Mouse (Mus musculus) liver, embryonic 16.5 days (tissue): ENCODE measurements around the gene Spryd3. TPM values are rescaled to one million over a fixed set of nuclear protein-coding genes. Genes with fewer than 3 reads are reported as not detected.
A peak's percentile ranks its signal among the peaks of the same experiment; 100 is the strongest.

Experiments
- ATAC-seq: fragments of 200-750 bp; cut with Nextera tagmentation; 2 replicates; pipeline ENCODE4 v1.8.0; 2017; ENCODE audit warnings: low read depth, mild to moderate bottlenecking, moderate number of reproducible peaks, moderate library complexity
- H3K27ac ChIP-seq: fragments of 300-500 bp; sonication (generic); 2 replicates; pipeline ENCODE4 v1.5.1; 2014; ENCODE audit warnings: mild to moderate bottlenecking, low read length
- H3K27me3 ChIP-seq: fragments of 300-500 bp; sonication (generic); 2 replicates; pipeline ENCODE4 v1.6.1; 2014; ENCODE audit warnings: low read depth, low read length, mixed read lengths; ENCODE audit not compliant: control insufficient read depth, insufficient read depth
- H3K36me3 ChIP-seq: fragments of 300-500 bp; sonication (generic); 2 replicates; pipeline ENCODE4 v1.6.1; 2014; ENCODE audit warnings: mild to moderate bottlenecking; ENCODE audit not compliant: control insufficient read depth, insufficient read depth
- H3K4me1 ChIP-seq: fragments of 300-500 bp; sonication (generic); 2 replicates; pipeline ENCODE4 v1.6.1; 2014; ENCODE audit warnings: low read depth, low read length, mixed read lengths; ENCODE audit not compliant: control insufficient read depth
- H3K4me2 ChIP-seq: fragments of 300-500 bp; sonication (generic); 2 replicates; pipeline ENCODE4 v1.6.1; 2014; ENCODE audit warnings: low read depth, low read length, mixed read lengths
- H3K4me3 ChIP-seq: fragments of 300-500 bp; sonication (generic); 2 replicates; pipeline ENCODE4 v1.5.1; 2014; ENCODE audit warnings: low read depth, mild to moderate bottlenecking, low read length
- H3K9ac ChIP-seq: fragments of 300-500 bp; sonication (generic); 2 replicates; pipeline ENCODE4 v1.6.1; 2014; ENCODE audit warnings: low read depth, low read length
- H3K9me3 ChIP-seq: fragments of 300-500 bp; sonication (generic); replicated peaks from 2 replicates; pipeline ENCODE4 v1.6.1; 2016; ENCODE audit warnings: low read length; ENCODE audit not compliant: control insufficient read depth
- WGBS: fragments of 180-500 bp; shearing (Covaris S2); extraction: QIAGEN DNeasy Blood & Tissue Kit; methylation state at CpG from one replicate; pipeline ENCODE4 v1.1.7; 2014; ENCODE audit not compliant: insufficient replicate concordance; 5-methylcytosine and 5-hydroxymethylcytosine counted together
- polyA plus RNA-seq: library from polyadenylated mRNA; unstranded; fragments of >200 nt; fragmentation: Nextera tagmentation; extraction: Ambion mirVana; gene quantifications from 2 replicates; pipeline ENCODE4 v1.2.1, GENCODE M21; 2015

Spryd3 gene
- polyA plus RNA-seq, 1 experiment from 2014 or later = 14.3 TPM

DNA sequence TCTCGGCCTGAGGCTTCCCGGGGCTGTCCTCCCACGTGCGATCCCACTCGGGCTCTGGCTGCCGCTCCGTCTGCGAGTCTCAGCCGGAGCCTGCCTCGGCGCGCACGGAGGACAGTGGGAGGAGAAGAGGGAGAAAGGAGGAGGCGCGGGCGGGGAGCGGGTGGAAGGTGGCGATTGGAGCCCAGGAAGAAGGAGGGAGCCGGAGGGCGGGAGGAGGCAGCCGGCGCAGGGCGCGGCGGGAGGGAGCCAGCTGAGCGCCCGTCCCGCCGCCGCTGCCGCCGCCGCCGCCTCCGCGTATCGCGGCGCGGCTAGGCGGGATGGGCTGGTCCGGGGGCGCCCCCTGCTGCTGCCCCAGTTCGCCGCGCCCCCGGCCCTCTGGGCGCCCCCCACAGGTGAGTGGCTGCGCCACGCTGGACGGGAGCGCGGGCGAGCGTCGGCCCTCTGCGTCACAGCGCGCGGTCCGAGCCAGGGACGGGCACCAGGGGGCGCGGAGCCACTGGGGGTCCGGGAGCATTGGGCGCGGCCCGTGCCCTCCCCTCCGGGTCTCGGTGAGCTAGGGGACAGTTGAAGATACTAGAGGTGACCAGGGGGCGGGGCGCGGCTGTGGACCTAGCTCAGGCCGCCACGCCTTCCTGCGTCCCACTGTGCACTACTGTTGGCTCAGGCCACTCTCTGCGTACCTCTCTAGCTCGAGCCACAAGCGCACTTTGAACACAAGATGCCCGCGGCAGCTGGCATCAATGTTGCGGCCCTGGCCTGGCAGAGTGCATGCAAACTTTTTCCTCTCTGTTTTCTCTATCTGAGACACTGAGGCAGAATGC is 35.7 kb downstream of the Spryd3 start, which contains the start of gene Tns2:
Tns2 (plus strand) TSS at position 253 of the 821 bp plus-strand sequence.
- Histone ChIP-seq H3K9me3 (no peaks in the 10 kb centered on the region), H3K4me3 (peak within 1 kb of the TSS; percentile 62), H3K4me2 (peak within 1 kb of the TSS; percentile 86), H3K9ac (peak within 1 kb of the TSS; percentile 44), H3K27ac (peak within 1 kb of the TSS; percentile 50), H3K27me3 (peaks cover 17% of the 10 kb centered on the region), H3K4me1 (peaks cover 31% of the 10 kb centered on the region), H3K36me3 (peaks cover 5% of the 10 kb centered on the region)
- ATAC-seq = peak; percentile 63
- under 1% methylated on average over 73 of the region's 82 CpGs for WGBS

DNA sequence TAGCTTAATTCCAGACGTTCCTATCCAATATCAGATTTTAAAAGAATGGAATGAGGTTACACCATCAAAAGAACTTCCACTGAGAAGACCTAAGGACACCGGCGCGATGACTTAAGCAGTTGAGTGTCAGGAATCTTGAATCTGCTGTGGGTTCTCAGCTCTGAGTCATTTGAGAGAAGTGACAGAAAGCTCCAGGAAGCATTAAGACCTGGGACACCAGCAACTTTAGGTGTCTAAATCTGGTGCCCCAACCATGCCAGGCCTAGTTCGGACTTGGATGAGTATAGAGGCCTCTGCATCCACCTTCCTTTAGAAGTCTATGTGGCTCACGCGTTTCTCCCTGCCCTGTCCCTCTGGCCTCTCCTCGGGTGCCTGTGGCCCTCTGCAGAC is 36.3 kb downstream of the Spryd3 start:
- peaks cover 8% of the 10 kb centered on the region for H3K36me3 ChIP-seq
- no peaks in the 10 kb centered on the region for H3K9me3 ChIP-seq
- peaks cover 31% of the 10 kb centered on the region for H3K4me1 ChIP-seq
- no peak for ATAC-seq
- no peak overlapping the region for H3K27ac ChIP-seq
- peak overlapping the region; percentile 62 for H3K4me3 ChIP-seq
- peaks cover 17% of the 10 kb centered on the region for H3K27me3 ChIP-seq
- WGBS = 27% methylated on average over 8 of the region's 8 CpGs
- H3K4me2 ChIP-seq = peak overlapping the region; percentile 86
- H3K9ac ChIP-seq = peak overlapping the region; percentile 44

DNA sequence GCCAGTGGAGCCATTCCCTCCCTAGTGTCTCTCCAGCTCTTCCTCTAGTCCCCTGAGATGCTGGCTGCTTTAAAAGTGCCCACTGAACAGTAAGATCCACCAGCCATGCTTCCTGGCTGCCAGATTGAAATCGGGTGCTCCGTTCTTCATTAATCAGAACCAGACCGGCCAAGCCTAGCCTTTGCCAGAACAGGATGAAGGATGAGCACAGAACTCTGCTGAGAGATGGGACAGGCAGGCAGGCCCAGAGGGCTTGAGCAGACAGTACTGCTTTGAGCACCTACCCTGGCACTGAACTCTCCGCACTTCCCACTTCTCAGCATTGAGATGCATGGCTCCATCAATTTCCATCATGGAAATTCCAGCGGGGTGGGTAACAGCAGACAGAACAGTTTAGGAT is 36.8 kb downstream of the Spryd3 start:
- H3K9ac ChIP-seq = no peak overlapping the region
- peaks cover 17% of the 10 kb centered on the region for H3K27me3 ChIP-seq
- peaks cover 28% of the 10 kb centered on the region for H3K4me1 ChIP-seq
- H3K36me3 ChIP-seq = peaks cover 13% of the 10 kb centered on the region
- H3K27ac ChIP-seq = no peak overlapping the region
- no peak overlapping the region for H3K4me3 ChIP-seq
- no peaks in the 10 kb centered on the region for H3K9me3 ChIP-seq
- WGBS = 54% methylated on average over 5 of the region's 5 CpGs
- no peak for ATAC-seq
- H3K4me2 ChIP-seq = no peak overlapping the region

DNA sequence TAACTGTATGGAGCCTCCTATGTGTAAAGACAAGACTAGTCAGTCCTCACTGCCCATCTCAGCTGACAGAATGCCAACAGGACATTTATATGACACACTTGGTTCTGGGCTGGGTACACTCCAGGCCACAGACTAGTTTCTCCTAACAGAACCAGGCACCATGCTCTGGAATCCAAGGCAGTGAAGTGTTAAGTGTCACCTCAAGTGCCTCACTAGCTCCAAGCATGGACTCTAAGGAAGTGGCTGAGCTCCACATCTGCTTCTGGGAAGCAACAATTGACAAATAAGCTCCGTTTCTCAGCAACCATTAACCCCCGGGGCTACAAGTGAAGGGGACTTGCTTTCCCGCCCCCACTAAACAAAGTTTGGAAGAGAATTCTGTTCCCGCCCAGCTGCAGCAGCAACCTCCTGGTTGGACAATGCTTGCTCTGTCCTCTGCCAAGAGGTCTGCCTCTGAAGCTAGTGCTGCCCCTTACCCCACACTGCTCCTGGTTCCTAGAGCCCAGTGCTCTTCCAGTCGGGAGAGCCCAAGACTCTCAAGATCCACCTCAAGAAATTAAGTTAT is 38.0 kb downstream of the Spryd3 start:
- Histone ChIP-seq H3K27ac (no peak overlapping the region), H3K9ac (no peak overlapping the region), H3K36me3 (peaks cover 25% of the 10 kb centered on the region), H3K27me3 (peaks cover 17% of the 10 kb centered on the region), H3K4me2 (no peak overlapping the region), H3K9me3 (no peaks in the 10 kb centered on the region), H3K4me1 (peaks cover 20% of the 10 kb centered on the region), H3K4me3 (no peak overlapping the region)
- no peak for ATAC-seq
- 54% methylated on average over 5 of the region's 5 CpGs for WGBS

DNA sequence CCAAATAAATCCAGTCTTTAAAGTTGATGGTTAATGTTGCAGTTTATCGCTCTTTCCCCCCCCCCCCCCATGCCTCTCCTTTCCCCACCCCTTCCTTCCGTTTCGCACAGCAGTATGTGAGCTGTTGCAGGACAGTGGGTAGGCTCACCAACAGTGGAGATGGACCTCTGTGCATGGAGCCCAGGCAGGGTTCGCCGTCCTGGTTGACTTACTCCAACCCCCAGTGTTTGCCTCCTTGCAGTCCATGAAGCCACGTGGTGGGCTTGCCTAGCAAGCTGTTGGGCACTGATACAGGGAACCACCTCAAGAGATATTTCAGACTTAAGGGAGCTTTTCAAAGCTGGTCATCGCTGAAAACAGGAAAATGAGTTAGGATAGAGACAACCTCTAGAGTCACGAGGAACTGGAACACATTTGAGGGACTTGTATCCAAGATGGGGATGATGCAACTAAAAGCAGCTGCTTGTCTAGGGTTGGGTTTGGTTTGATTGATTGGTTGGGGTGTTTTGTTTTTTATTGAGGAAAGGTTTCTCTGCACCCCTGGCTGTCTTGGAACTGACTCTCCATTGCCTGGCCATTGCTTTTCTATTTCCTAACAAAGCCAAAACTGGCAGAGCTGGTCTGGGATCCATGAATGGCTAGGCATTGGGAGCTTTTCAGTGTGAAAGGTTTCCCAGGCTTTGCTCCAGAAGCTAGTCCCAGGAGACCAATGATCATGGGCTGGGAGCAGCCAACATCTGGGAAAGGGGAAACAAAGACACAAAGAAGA is 38.7 kb downstream of the Spryd3 start:
- no peak for ATAC-seq
- H3K36me3 ChIP-seq = peaks cover 33% of the 10 kb centered on the region
- no peak overlapping the region for H3K27ac ChIP-seq

DNA sequence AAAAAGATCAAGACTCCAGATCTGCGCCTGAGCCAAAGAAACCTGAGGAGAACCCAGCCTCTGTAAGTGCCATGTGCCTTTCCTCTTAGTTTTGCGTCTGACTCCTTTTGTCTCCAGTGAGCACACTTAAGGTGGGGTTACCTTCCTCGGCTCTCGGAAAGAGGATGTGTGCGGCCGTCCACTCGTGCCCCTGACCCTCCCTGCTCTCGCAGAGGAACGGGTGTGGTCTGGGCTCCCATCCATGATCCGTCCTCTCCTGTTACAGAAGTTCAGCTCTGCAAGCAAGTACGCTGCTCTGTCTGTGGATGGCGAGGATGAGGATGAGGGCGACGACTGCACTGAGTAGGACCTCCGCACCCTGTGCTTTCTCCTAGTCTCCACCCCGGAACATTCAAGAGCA is 41.0 kb downstream of the Spryd3 start:
- no peak overlapping the region for H3K27ac ChIP-seq
- 77% methylated on average over 16 of the region's 16 CpGs for WGBS
- no peak overlapping the region for H3K9ac ChIP-seq
- no peaks in the 10 kb centered on the region for H3K9me3 ChIP-seq
- H3K27me3 ChIP-seq = peaks cover under 1% of the 10 kb centered on the region
- H3K4me2 ChIP-seq = no peak overlapping the region
- H3K4me1 ChIP-seq = peaks cover 7% of the 10 kb centered on the region
- no peak overlapping the region for H3K4me3 ChIP-seq
- no peak for ATAC-seq
- peaks cover 56% of the 10 kb centered on the region for H3K36me3 ChIP-seq

More for the DNA sequence above, 38.7 kb downstream of the Spryd3 start:
- Histone ChIP-seq H3K4me3 (no peak overlapping the region), H3K9ac (no peak overlapping the region), H3K4me1 (peaks cover 20% of the 10 kb centered on the region), H3K9me3 (no peaks in the 10 kb centered on the region), H3K27me3 (peaks cover 17% of the 10 kb centered on the region), H3K4me2 (no peak overlapping the region)
- 32% methylated on average over 8 of the region's 8 CpGs for WGBS

DNA sequence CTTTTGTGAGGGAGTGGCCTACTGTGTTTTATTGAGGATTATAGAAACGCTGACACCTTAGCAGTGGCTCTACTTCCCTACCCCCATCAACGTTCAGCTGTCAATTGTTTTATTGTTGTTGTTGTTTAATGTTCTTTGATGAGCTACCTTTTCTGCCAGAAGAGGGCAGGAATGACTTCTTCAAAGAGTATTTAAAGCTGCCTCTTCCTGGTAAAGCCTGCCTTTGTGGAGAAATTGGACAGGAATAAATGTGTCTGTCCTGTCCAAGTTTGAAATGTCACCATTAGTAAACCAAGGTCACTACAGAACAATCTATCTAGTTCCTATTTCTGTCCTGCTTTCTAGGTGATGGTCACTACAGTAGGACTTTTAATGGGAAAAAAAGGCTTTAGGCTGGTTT is 41.9 kb downstream of the Spryd3 start:
- Histone ChIP-seq H3K27ac (no peak overlapping the region), H3K4me1 (peaks cover 2% of the 10 kb centered on the region; the same call in 1 of the 2 replicates), H3K4me2 (no peak overlapping the region), H3K9me3 (no peaks in the 10 kb centered on the region), H3K36me3 (peaks cover 64% of the 10 kb centered on the region), H3K9ac (no peak overlapping the region), H3K27me3 (no peaks in the 10 kb centered on the region), H3K4me3 (no peak overlapping the region)
- no peak for ATAC-seq
- WGBS = 58% methylated on average over 2 of the region's 2 CpGs

DNA sequence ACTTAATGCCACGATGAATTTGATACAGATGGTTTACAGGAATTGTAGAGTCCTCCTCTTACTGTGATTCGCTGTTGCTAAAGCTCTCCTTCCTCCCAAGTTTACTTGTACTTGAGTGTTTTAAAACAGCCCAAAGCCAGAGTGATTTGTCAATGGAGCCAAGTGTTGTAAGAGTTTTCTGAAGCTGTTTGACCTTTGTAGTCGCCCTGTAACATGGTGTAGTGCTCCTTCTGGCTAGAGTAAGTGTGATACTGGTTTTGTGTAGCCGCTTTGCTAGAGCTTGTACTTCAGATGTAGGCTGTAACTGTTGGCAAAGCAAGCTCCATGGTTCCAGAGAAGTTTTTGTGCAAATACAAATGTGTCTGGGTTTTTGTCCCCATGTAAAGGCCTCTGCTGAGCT is 43.8 kb downstream of the Spryd3 start:
- ATAC-seq = no peak
- peaks cover 79% of the 10 kb centered on the region for H3K36me3 ChIP-seq
- H3K9me3 ChIP-seq = no peaks in the 10 kb centered on the region
- 81% methylated on average over 4 of the region's 4 CpGs for WGBS
- H3K27me3 ChIP-seq = no peaks in the 10 kb centered on the region
- no peak overlapping the region for H3K9ac ChIP-seq
- H3K4me2 ChIP-seq = no peak overlapping the region
- H3K4me1 ChIP-seq = peaks cover 1% of the 10 kb centered on the region; the same call in 1 of the 2 replicates
- no peak overlapping the region for H3K4me3 ChIP-seq
- H3K27ac ChIP-seq = no peak overlapping the region
